Mouse (Mus musculus) CH12.LX (cell line): Measurements from ENCODE around the gene Camkk2. TPM values are rescaled to one million over a fixed set of nuclear protein-coding genes. Genes with fewer than 3 reads are reported as not detected.

Source experiments
- DNase-seq: peaks from one replicate; pipeline ENCODE4 v3.0.0-alpha.2; 2013; ENCODE audit errors: extremely low read depth
- H3K27ac ChIP-seq: 2 replicates; pipeline ENCODE4 v1.5.1; 2012; ENCODE audit warnings: low read depth, mild to moderate bottlenecking, control low read depth, moderate library complexity; ENCODE audit not compliant: insufficient read depth
- H3K27me3 ChIP-seq: replicated peaks from 2 replicates; pipeline ENCODE3; 2012; ENCODE audit warnings: inconsistent platforms
- H3K36me3 ChIP-seq, 2 experiments: replicated peaks in 1 of 2; 2 replicates each; pipeline versions ENCODE3 to v1.6.1; 2012; ENCODE audit warnings: inconsistent platforms in 1 of 2, low read length in 1 of 2, mild to moderate bottlenecking in 1 of 2, mixed read lengths in 1 of 2, moderate library complexity in 1 of 2; ENCODE audit not compliant: control insufficient read depth in 1 of 2, insufficient read depth in 1 of 2
- H3K4me1 ChIP-seq, 2 experiments: 2 replicates each; pipeline ENCODE4 v1.6.1; 2012; ENCODE audit warnings: inconsistent platforms in 1 of 2, moderate library complexity in 1 of 2; ENCODE audit not compliant: insufficient read depth in 2 of 2, control insufficient read depth in 1 of 2
- H3K4me2 ChIP-seq: 2 replicates; pipeline ENCODE4 v1.6.1; 2012; ENCODE audit warnings: low read depth, mild to moderate bottlenecking, control low read depth; ENCODE audit not compliant: poor library complexity, insufficient read depth, severe bottlenecking
- H3K4me3 ChIP-seq, 3 experiments: fragments of 150-350 bp in 1 of 3; sonication (generic) in 1 of 3; replicated peaks in 1 of 3; 2 replicates each; pipeline versions ENCODE3 to v1.5.1; 2011 to 2012; ENCODE audit warnings: low read depth in 2 of 3, low read length in 2 of 3, mild to moderate bottlenecking in 2 of 3, moderate library complexity in 2 of 3, control low read depth in 1 of 3, improper control_type of control experiment in 1 of 3, inconsistent platforms in 1 of 3, mixed read lengths in 1 of 3; ENCODE audit not compliant: poor library complexity in 1 of 3
- H3K79me2 ChIP-seq: replicated peaks from 2 replicates; pipeline ENCODE4 v1.6.1; 2012; ENCODE audit warnings: mild to moderate bottlenecking, moderate library complexity; ENCODE audit not compliant: control insufficient read depth, poor library complexity, insufficient read depth, severe bottlenecking; ENCODE audit errors: extremely low read depth
- H3K9ac ChIP-seq: 2 replicates; pipeline ENCODE4 v1.6.1; 2012; ENCODE audit warnings: low read depth, mild to moderate bottlenecking, control low read depth, moderate library complexity; ENCODE audit not compliant: insufficient read depth
- H3K9me3 ChIP-seq: replicated peaks from 2 replicates; pipeline ENCODE3; 2012; ENCODE audit warnings: low read length, inconsistent platforms, mixed read lengths
- BHLHE40 ChIP-seq: IDR thresholded peaks from 2 replicates; pipeline ENCODE4 v1.6.1; 2011; ENCODE audit warnings: mild to moderate bottlenecking, low read depth, low read length, improper control_type of control experiment
- CHD1 ChIP-seq: IDR thresholded peaks from 2 replicates; pipeline ENCODE4 v1.6.1; 2012; ENCODE audit warnings: low read depth, low read length, improper control_type of control experiment, inconsistent platforms
- E2F4 ChIP-seq: IDR thresholded peaks from 2 replicates; pipeline ENCODE4 v1.6.1; 2011; ENCODE audit warnings: low read depth, low read length, improper control_type of control experiment; ENCODE audit not compliant: insufficient replicate concordance
- ELF1 ChIP-seq: IDR thresholded peaks from 2 replicates; pipeline ENCODE4 v1.6.1; 2014; ENCODE audit warnings: low read depth, mild to moderate bottlenecking, inconsistent platforms, low read length, improper control_type of control experiment
- GABPA ChIP-seq: IDR thresholded peaks from 2 replicates; pipeline ENCODE4 v1.6.1; 2012; ENCODE audit warnings: low read depth, low read length, improper control_type of control experiment, inconsistent platforms; ENCODE audit not compliant: insufficient replicate concordance
- KAT2A ChIP-seq: IDR thresholded peaks from 2 replicates; pipeline ENCODE4 v1.6.1; 2012; ENCODE audit warnings: low read length, improper control_type of control experiment, inconsistent platforms; ENCODE audit not compliant: insufficient replicate concordance
- MAZ ChIP-seq: IDR thresholded peaks from 2 replicates; pipeline ENCODE4 v1.6.1; 2012; ENCODE audit warnings: low read depth, mild to moderate bottlenecking, inconsistent platforms, low read length, improper control_type of control experiment, moderate library complexity
- MEF2A ChIP-seq: IDR thresholded peaks from 2 replicates; pipeline ENCODE4 v1.6.1; 2014; ENCODE audit warnings: low read depth, mild to moderate bottlenecking, inconsistent platforms, low read length, improper control_type of control experiment, borderline replicate concordance
- NELFE ChIP-seq: IDR thresholded peaks from 2 replicates; pipeline ENCODE4 v1.6.1; 2011; ENCODE audit warnings: low read depth, low read length, improper control_type of control experiment
- NRF1 ChIP-seq: IDR thresholded peaks from 2 replicates; pipeline ENCODE4 v1.6.1; 2014; ENCODE audit warnings: low read depth, mild to moderate bottlenecking, inconsistent platforms, low read length, improper control_type of control experiment, moderate library complexity
- POLR2A ChIP-seq: IDR thresholded peaks from 2 replicates; pipeline ENCODE4 v1.6.1; 2011; ENCODE audit warnings: low read depth, mild to moderate bottlenecking, improper control_type of control experiment, low read length
- RAD21 ChIP-seq: IDR thresholded peaks from 2 replicates; pipeline ENCODE4 v1.6.1; 2011; ENCODE audit warnings: low read depth, mild to moderate bottlenecking, low read length, improper control_type of control experiment, moderate library complexity
- RCOR1 ChIP-seq: conservative IDR thresholded peaks from 2 replicates; pipeline ENCODE4 v1.6.1; 2012; ENCODE audit warnings: low read depth, mild to moderate bottlenecking, inconsistent platforms, low read length, improper control_type of control experiment
- USF2 ChIP-seq: conservative IDR thresholded peaks from 2 replicates; pipeline ENCODE4 v1.6.1; 2011; ENCODE audit warnings: low read depth, low read length, improper control_type of control experiment
- ZMIZ1 ChIP-seq: IDR thresholded peaks from 2 replicates; pipeline ENCODE4 v1.6.1; 2012; ENCODE audit warnings: low read depth, mild to moderate bottlenecking, inconsistent platforms, low read length, improper control_type of control experiment
- dilution Hi-C: fragments of 300-500 bp; cut with MboI; formaldehyde crosslinking; loops from 2 replicates; pipeline ENCODE4 v1.14.3; 2020; ENCODE audit warnings: low sequenced_read_pairs; ENCODE audit not compliant: extremely low pct_unique_long_range_greater_than_20kb, extremely low pct_ligation_motif_present
- in situ Hi-C: fragments of 300-500 bp; cut with MboI; formaldehyde crosslinking; loops from 3 replicates; pipeline ENCODE4 v1.14.3; 2019; ENCODE audit warnings: low sequenced_read_pairs, low pct_ligation_motif_present, low pct_unique_long_range_greater_than_20kb, mixed read lengths
- polyA plus RNA-seq: library from polyadenylated mRNA; unstranded; fragments of >175 nt; gene quantifications from 2 replicates; pipeline ENCODE4 v1.2.1, GENCODE M21; 2012; ENCODE audit warnings: low read depth; ENCODE audit not compliant: insufficient read length
- total RNA-seq, 2 experiments: library from RNA; depleted of rRNA; stranded (reverse); fragments of 300-350 nt in 1 of 2; fragments of >200 nt in 1 of 2; gene quantifications; 2 replicates each; pipeline ENCODE4 v1.2.3; 2012 to 2014

The Camkk2 gene
- total RNA-seq (2012; rRNA removed) (12.3 and 13.5 TPM in 2 replicates), total RNA-seq (2014; rRNA removed) (8.6 TPM in 2 replicates), polyA plus RNA-seq (9.4 and 12.7 TPM in 2 replicates)

GRCm38 (mm10) chr5:122779277-122779834 is at the start of gene Camkk2:
Camkk2 (minus strand) TSS chr5:122779409.
- H3K4me1 ChIP-seq = peaks cover 0 to 17% of the 10 kb centered on the region in 2 experiments; a peak in 2 of 4 replicates
- H3K36me3 ChIP-seq = peaks cover 0 to 7% of the 10 kb centered on the region in 2 experiments
- H3K9me3 ChIP-seq = no peaks in the 10 kb centered on the region
- dilution Hi-C loops = no loop called here
- DNase-seq = peak; percentile 61
- H3K9ac ChIP-seq = peak within 1 kb of the TSS; percentile 92
- H3K4me3 ChIP-seq = peak within 1 kb of the TSS; percentile 63 to 81 (median 66)
- H3K4me2 ChIP-seq = peak within 1 kb of the TSS; percentile 74
- H3K27me3 ChIP-seq = no peaks in the 10 kb centered on the region
- TF ChIP-seq NRF1 (0 out of 2 replicates have a peak, but pooled peaks have one; percentile 14), NELFE (no peak), RAD21 (no peak), ZMIZ1 (no peak), POLR2A (peak; percentile 76), BHLHE40 (no peak), GABPA (no peak), MAZ (0 out of 2 replicates have a peak, but pooled peaks have one; percentile 14), ELF1 (no peak), RCOR1 (no peak), MEF2A (no peak), CHD1 (no peak), KAT2A (no peak), E2F4 (no peak)
- TF ChIP-seq, all 38 proteins: peak for 3
- Histone ChIP-seq H3K79me2 (no peaks in the 10 kb centered on the region), H3K27ac (no peak within 1 kb of the TSS; the same call in 1 of the 2 replicates)
- in situ Hi-C loops = no loop called here

GRCm38 (mm10) chr5:122825099-122825498 is 45.9 kb upstream of the Camkk2 start:
- in situ Hi-C loops = no loop called here
- Histone ChIP-seq H3K4me3 (no peak overlapping the region), H3K27me3 (no peaks in the 10 kb centered on the region)

More at GRCm38 (mm10) chr5:122825099-122825498, 45.9 kb upstream of the Camkk2 start:
- Histone ChIP-seq H3K27ac (no peak overlapping the region), H3K4me2 (no peak overlapping the region), H3K4me1 (peaks cover 4 to 21% of the 10 kb centered on the region in 2 experiments), H3K9me3 (no peaks in the 10 kb centered on the region), H3K36me3 (no peaks in the 10 kb centered on the region), H3K9ac (peak overlapping the region; percentile 42; the same call in 1 of the 2 replicates), H3K79me2 (peaks cover 3% of the 10 kb centered on the region)
- DNase-seq = no peak
- TF ChIP-seq USF2 = no peak
- dilution Hi-C loops = no loop called here
